Mouse (Mus musculus) liver, postnatal 0 days (tissue): Measurements from ENCODE around the gene Slc43a2. TPM values are rescaled to one million over a fixed set of nuclear protein-coding genes. Genes with fewer than 3 reads are reported as not detected.
A peak's percentile ranks its signal among the peaks of the same experiment; 100 is the strongest.

Source experiments
- ATAC-seq: fragments of 200-750 bp; cut with Nextera tagmentation; 2 replicates; pipeline ENCODE4 v1.8.0; 2017; ENCODE audit warnings: mild to moderate bottlenecking, moderate library complexity
- DNase-seq: peaks from one replicate; pipeline ENCODE4 v3.0.0-alpha.2; 2016
- H3K27ac ChIP-seq: fragments of 300-500 bp; sonication (generic); 2 replicates; pipeline ENCODE4 v1.5.1; 2014; ENCODE audit warnings: antibody characterized with exemption, moderate library complexity, mild to moderate bottlenecking, low read depth
- H3K27me3 ChIP-seq: fragments of 300-500 bp; sonication (generic); 2 replicates; pipeline ENCODE4 v1.6.1; 2014; ENCODE audit warnings: low read length, control low read depth, mixed read lengths; ENCODE audit not compliant: insufficient read depth
- H3K36me3 ChIP-seq: fragments of 300-500 bp; sonication (generic); replicated peaks from 2 replicates; pipeline ENCODE4 v1.6.1; 2014; ENCODE audit warnings: mild to moderate bottlenecking, control low read depth, low read length, moderate library complexity, mixed read lengths; ENCODE audit not compliant: insufficient read depth
- H3K4me1 ChIP-seq: fragments of 300-500 bp; sonication (generic); 2 replicates; pipeline ENCODE4 v1.6.1; 2014; ENCODE audit warnings: antibody characterized with exemption, mild to moderate bottlenecking, control low read depth; ENCODE audit not compliant: insufficient read depth
- H3K4me2 ChIP-seq: fragments of 300-500 bp; sonication (generic); 2 replicates; pipeline ENCODE4 v1.6.1; 2014; ENCODE audit warnings: low read depth, mild to moderate bottlenecking, low read length, moderate library complexity, mixed read lengths
- H3K4me3 ChIP-seq: fragments of 300-500 bp; sonication (generic); 2 replicates; pipeline ENCODE4 v1.5.1; 2014; ENCODE audit warnings: low read depth, low read length
- H3K9ac ChIP-seq: fragments of 300-500 bp; sonication (generic); replicated peaks from 2 replicates; pipeline ENCODE4 v1.6.1; 2014; ENCODE audit warnings: mild to moderate bottlenecking, moderate library complexity
- H3K9me3 ChIP-seq: fragments of 300-500 bp; sonication (generic); 2 replicates; pipeline ENCODE4 v1.6.1; 2016; ENCODE audit warnings: mild to moderate bottlenecking, control low read depth, low read length, mixed read lengths
- CTCF ChIP-seq: sonication (generic); IDR thresholded peaks from 2 replicates; pipeline ENCODE4 v1.5.1; 2016; ENCODE audit warnings: antibody characterized with exemption, low read depth
- EP300 ChIP-seq: IDR thresholded peaks from 2 replicates; pipeline ENCODE4 v1.6.1; 2016; ENCODE audit warnings: antibody characterized with exemption, low read depth, mild to moderate bottlenecking
- WGBS: fragments of 180-500 bp; shearing (Covaris S2); extraction: QIAGEN DNeasy Blood & Tissue Kit; methylation state at CpG from one replicate; pipeline ENCODE4 v1.1.7; 2014; ENCODE audit not compliant: insufficient replicate concordance; 5-methylcytosine and 5-hydroxymethylcytosine counted together
- polyA plus RNA-seq: library from polyadenylated mRNA; unstranded; fragments of >200 nt; fragmentation: Nextera tagmentation; extraction: Ambion mirVana; gene quantifications from 2 replicates; pipeline ENCODE4 v1.2.1, GENCODE M21; 2015

Gene Slc43a2
- polyA plus RNA-seq, 1 experiment from 2014 or later = 7.2 TPM

- Histone ChIP-seq H3K27me3 (no peaks in the 10 kb centered on the region), H3K9me3 (no peaks in the 10 kb centered on the region), H3K4me1 (no peaks in the 10 kb centered on the region; the same call in 1 of the 2 replicates), H3K9ac (no peak overlapping the region), H3K4me3 (no peak overlapping the region), H3K4me2 (no peak overlapping the region), H3K36me3 (peaks cover 95% of the 10 kb centered on the region), H3K27ac (no peak overlapping the region)
- DNase-seq (no peak), ATAC-seq (peak; percentile 63)
- WGBS = 38% methylated on average over 1 of the region's 1 CpGs
- TF ChIP-seq EP300 (no peak), CTCF (no peak)
Measured at GRCm38 (mm10) chr11:75498126-75498525, 33.4 kb upstream of the Slc43a2 start.

DNA sequence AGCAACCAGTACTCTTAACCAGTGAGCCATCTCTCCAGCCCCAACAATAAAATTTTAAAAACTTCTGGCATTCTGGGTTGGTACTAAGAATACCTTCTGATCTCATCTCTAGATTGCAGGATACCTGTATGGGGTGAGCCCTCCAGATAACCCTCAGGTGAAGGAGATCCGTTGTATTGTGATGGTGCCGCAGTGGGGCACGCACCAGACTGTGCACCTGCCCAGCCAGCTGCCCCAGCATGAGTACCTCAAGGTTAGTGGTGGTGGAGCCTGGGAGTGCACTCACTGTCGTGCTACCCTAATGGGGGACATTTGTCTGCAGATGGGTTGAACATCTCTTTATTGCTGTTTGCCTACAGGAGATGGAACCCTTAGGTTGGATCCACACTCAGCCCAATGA, 23.3 kb upstream of the Slc43a2 start:
- Histone ChIP-seq H3K4me3 (no peak overlapping the region), H3K36me3 (peaks cover 65% of the 10 kb centered on the region), H3K4me1 (peaks cover 24% of the 10 kb centered on the region), H3K27me3 (no peaks in the 10 kb centered on the region), H3K9me3 (no peaks in the 10 kb centered on the region), H3K4me2 (no peak overlapping the region), H3K9ac (no peak overlapping the region), H3K27ac (0 out of 2 replicates have a peak overlapping the region, but pooled peaks have one; percentile 98)
- DNase-seq = no peak
- no peak for ATAC-seq
- 96% methylated on average over 4 of the region's 4 CpGs for WGBS
- no peak for TF ChIP-seq EP300
- TF ChIP-seq CTCF = no peak

DNA sequence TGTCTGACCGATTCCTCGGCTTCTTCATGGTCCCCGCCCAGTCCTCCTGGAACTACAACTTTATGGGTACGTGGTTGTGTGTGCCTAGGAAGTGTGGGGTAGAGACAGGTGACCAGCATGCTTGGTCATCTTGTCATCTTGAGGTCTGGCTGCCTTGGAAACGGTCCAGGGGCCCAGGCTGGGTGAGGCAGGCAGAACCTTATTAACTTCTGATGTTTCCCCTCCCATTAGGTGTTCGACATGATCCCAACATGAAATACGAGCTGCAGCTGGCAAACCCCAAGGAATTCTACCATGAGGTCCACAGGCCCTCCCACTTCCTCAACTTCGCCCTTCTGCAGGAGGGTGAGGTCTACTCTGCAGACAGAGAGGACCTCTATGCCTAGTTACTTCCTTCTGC, 22.6 kb upstream of the Slc43a2 start:
- no peak overlapping the region for H3K9ac ChIP-seq
- peak overlapping the region; percentile 98 for H3K27ac ChIP-seq
- TF ChIP-seq EP300 (no peak), CTCF (no peak)
- no peak for DNase-seq
- 67% methylated on average over 8 of the region's 8 CpGs for WGBS
- no peak for ATAC-seq
- H3K4me3 ChIP-seq = no peak overlapping the region
- H3K9me3 ChIP-seq = no peaks in the 10 kb centered on the region
- H3K27me3 ChIP-seq = no peaks in the 10 kb centered on the region
- H3K4me2 ChIP-seq = no peak overlapping the region
- H3K4me1 ChIP-seq = peaks cover 24% of the 10 kb centered on the region
- peaks cover 57% of the 10 kb centered on the region for H3K36me3 ChIP-seq

GRCm38 (mm10) chr11:75509741-75510626, 21.5 kb upstream of the Slc43a2 start, which contains the start of gene Rilp:
Gene Rilp (plus strand): TSS chr11:75510094.
- Histone ChIP-seq H3K9me3 (no peaks in the 10 kb centered on the region), H3K4me3 (peak within 1 kb of the TSS; percentile 68), H3K27ac (peak within 1 kb of the TSS; percentile 98), H3K9ac (peak within 1 kb of the TSS; percentile 91), H3K36me3 (peaks cover 46% of the 10 kb centered on the region), H3K4me2 (peak within 1 kb of the TSS; percentile 99), H3K27me3 (no peaks in the 10 kb centered on the region), H3K4me1 (peaks cover 24% of the 10 kb centered on the region)
- peak; percentile 84 for DNase-seq
- 4% methylated on average over 41 of the region's 43 CpGs for WGBS
- TF ChIP-seq EP300 (peak; percentile 60; the same call in 1 of the 2 replicates), CTCF (peak; percentile 43)
- ATAC-seq = peak; percentile 88

DNA sequence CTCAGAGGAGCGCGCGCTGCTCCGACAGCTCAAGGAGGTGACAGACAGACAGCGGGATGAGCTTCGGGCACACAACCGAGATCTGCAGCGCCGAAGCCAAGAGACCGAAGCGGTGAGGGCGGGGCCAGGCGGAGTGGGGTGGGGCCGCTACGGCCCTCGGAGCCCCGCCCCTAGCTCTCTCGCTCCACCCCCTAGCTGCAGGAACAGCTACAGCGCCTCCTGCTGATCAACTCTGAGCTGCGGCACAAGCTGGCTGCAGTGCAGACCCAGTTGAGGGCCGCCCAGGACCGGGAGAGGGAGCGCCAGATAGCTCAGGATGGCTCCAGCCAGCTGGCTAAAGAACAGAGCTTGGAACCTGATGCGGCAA, 20.9 kb upstream of the Slc43a2 start:
- peak overlapping the region; percentile 98 for H3K27ac ChIP-seq
- H3K9ac ChIP-seq = peak overlapping the region; percentile 91
- peaks cover 24% of the 10 kb centered on the region for H3K4me1 ChIP-seq
- peak overlapping the region; percentile 68 for H3K4me3 ChIP-seq
- H3K27me3 ChIP-seq = no peaks in the 10 kb centered on the region
- H3K36me3 ChIP-seq = peaks cover 41% of the 10 kb centered on the region
- WGBS = 6% methylated on average over 24 of the region's 24 CpGs
- no peaks in the 10 kb centered on the region for H3K9me3 ChIP-seq
- TF ChIP-seq CTCF (peak; percentile 98), EP300 (no peak)
- ATAC-seq = peak; percentile 81
- peak; percentile 97 for DNase-seq
- H3K4me2 ChIP-seq = peak overlapping the region; percentile 99

- Histone ChIP-seq H3K4me3 (peak overlapping the region; percentile 68; the same call in 1 of the 2 replicates), H3K9ac (no peak overlapping the region), H3K27ac (no peak overlapping the region), H3K4me2 (peak overlapping the region; percentile 99; the same call in 1 of the 2 replicates), H3K4me1 (peaks cover 24% of the 10 kb centered on the region), H3K36me3 (peaks cover 35% of the 10 kb centered on the region), H3K9me3 (no peaks in the 10 kb centered on the region), H3K27me3 (no peaks in the 10 kb centered on the region)
- ATAC-seq (no peak), DNase-seq (no peak)
- no peak for TF ChIP-seq CTCF
- TF ChIP-seq EP300 = no peak
- 84% methylated on average over 6 of the region's 6 CpGs for WGBS
Measured at GRCm38 (mm10) chr11:75511213-75511612, 20.3 kb upstream of the Slc43a2 start.
